Mouse (Mus musculus) cortical plate, adult 2 months (tissue): ENCODE measurements around the gene Per2.

ENCODE experiments used
- CTCF ChIP-seq: fragments of 200-500 bp; IDR thresholded peaks from 2 replicates; pipeline ENCODE4 v1.5.1; 2011; ENCODE audit warnings: mild to moderate bottlenecking, control low read depth, low read length; ENCODE audit not compliant: insufficient read depth; ENCODE audit errors: extremely low read depth
- POLR2A ChIP-seq: fragments of 200-500 bp; IDR thresholded peaks from 2 replicates; pipeline ENCODE4 v1.6.1; 2011; ENCODE audit warnings: mild to moderate bottlenecking, low read length, control low read depth; ENCODE audit not compliant: insufficient read depth; ENCODE audit errors: extremely low read depth

- TF ChIP-seq CTCF (no peak), POLR2A (no peak)
These were observed 3.4 kb downstream of the Per2 start for GRCm38 (mm10) chr1:91455661-91456161.
